In the genomic region with DNA sequence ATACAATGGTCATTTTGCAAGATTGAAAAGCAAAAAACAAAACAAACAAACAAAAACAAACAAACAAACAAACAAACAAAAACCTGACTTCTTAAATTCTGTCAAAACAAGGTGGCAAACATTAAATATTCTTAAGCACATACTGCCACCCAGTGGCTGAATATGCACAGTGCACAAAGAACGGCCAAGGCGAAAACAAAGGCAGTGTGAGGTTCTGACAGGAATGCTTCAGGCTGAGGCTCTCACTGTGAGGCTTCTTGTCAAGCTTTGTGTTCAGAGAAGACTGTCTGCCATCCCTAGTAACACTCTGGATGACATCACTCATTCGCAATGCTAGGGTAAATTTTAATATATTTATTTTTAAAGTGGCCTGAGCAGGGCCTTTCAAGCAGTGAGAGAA, we compare ENCODE assay signal across 8 mouse cellular contexts. TPM values are rescaled to one million over a fixed set of nuclear protein-coding genes. Genes with fewer than 3 reads are reported as not detected.
DNase-seq lines count a peak whose midpoint lies in the region; ATAC-seq and TF ChIP-seq lines count a peak whose summit lies in the region.

No protein-coding gene starts in this region.

- no peaks in the 10 kb centered on the region for H3K4me1 ChIP-seq in MEL (ENCODE audit: control insufficient read depth in 1 of 2, insufficient read depth in 2 of 2, low read length in 2 of 2)
- H3K4me1 ChIP-seq in intestine, embryonic 16.5 days (ENCODE audit: control insufficient read depth, insufficient read depth, low read length): no peaks in the 10 kb centered on the region

- no peak overlapping the region for H3K9ac ChIP-seq in MEL (ENCODE audit: control insufficient read depth, low read depth, low read length, poor library complexity, severe bottlenecking)
- H3K9ac ChIP-seq in intestine, embryonic 16.5 days (ENCODE audit: low read depth, low read length): no peak overlapping the region

- H3K27ac ChIP-seq in MEL (ENCODE audit: control insufficient read depth, low read depth, low read length): no peak overlapping the region
- H3K27ac ChIP-seq in intestine, embryonic 16.5 days (ENCODE audit: low read length): no peak overlapping the region

- peak; percentile 65 to 88 (median 67) for TF ChIP-seq CTCF in MEL (IDR thresholded peaks at IDR 0.05 in 2 of 3, conservative IDR thresholded peaks at IDR 0.05 in 1 of 3; ENCODE audit: control insufficient read depth in 1 of 3, insufficient read depth in 1 of 3, low read depth in 2 of 3, low read length in 3 of 3, poor library complexity in 1 of 3, severe bottlenecking in 1 of 3)

- no peak overlapping the region for H3K4me2 ChIP-seq in intestine, embryonic 16.5 days (ENCODE audit: low read depth, low read length)

- no peak overlapping the region for H3K4me3 ChIP-seq in MEL (ENCODE audit: control insufficient read depth in 1 of 2, insufficient read depth in 1 of 2, low read depth in 2 of 2, low read length in 2 of 2)
- no peak overlapping the region for H3K4me3 ChIP-seq in intestine, embryonic 16.5 days (ENCODE audit: low read length)

- peak; percentile 35 for DNase-seq in 3134 (ENCODE audit: extremely low read depth, insufficient read length, low spot score)
- peak; percentile 55 for DNase-seq in MEL (ENCODE audit: low read depth, low spot score)
- DNase-seq in cerebellum, adult 11 months: peak; percentile 56
- peak; percentile 72 for DNase-seq in forelimb bud, embryonic 11.5 days (ENCODE audit: low read depth, low spot score)
- DNase-seq in left cerebral cortex, postnatal 25 days (ENCODE audit: low spot score in 2 of 2): peak; percentile 73 to 81
- DNase-seq in splenic B cell, adult 2 months (ENCODE audit: low read depth, low spot score): peak; percentile 72

- TF ChIP-seq RAD21 in MEL (IDR thresholded peaks at IDR 0.05; ENCODE audit: low read depth, low read length): peak; percentile 91

- no peak for TF ChIP-seq POLR2A in MEL (IDR thresholded peaks at IDR 0.05; ENCODE audit: control insufficient read depth in 1 of 2, insufficient read depth in 1 of 2, low read depth in 1 of 2, low read length in 2 of 2, poor library complexity in 1 of 2)

- TF ChIP-seq EP300 in MEL (IDR thresholded peaks at IDR 0.05; ENCODE audit: low read depth in 1 of 2, low read length in 2 of 2): no peak

- no peaks in the 10 kb centered on the region for H3K79me2 ChIP-seq in MEL (ENCODE audit: control insufficient read depth, insufficient read depth, low read length, poor library complexity)

- intact Hi-C loops in left cerebral cortex, postnatal 25 days (cut with DNase I): loop anchor here (1.0 to 5.0 kb wide), 2 partner anchors 534 to 890 kb away; no protein-coding TSS in a partner anchor

- no peaks in the 10 kb centered on the region for H3K9me3 ChIP-seq in MEL (replicated peaks; ENCODE audit: insufficient read depth, low read length)
- H3K9me3 ChIP-seq in intestine, embryonic 16.5 days (ENCODE audit: control insufficient read depth, low read length): no peaks in the 10 kb centered on the region

- H3K36me3 ChIP-seq in MEL (ENCODE audit: control insufficient read depth in 1 of 2, insufficient read depth in 2 of 2, low read length in 2 of 2): no peaks in the 10 kb centered on the region
- H3K36me3 ChIP-seq in intestine, embryonic 16.5 days (ENCODE audit: control insufficient read depth, insufficient read depth, low read length): no peaks in the 10 kb centered on the region
- no peaks in the 10 kb centered on the region for H3K36me3 ChIP-seq in splenic B cell, adult 2 months (ENCODE audit: control insufficient read depth, insufficient read depth, low read length, poor library complexity, severe bottlenecking)

- 8% methylated on average over 3 of the region's 3 CpGs for WGBS in intestine, embryonic 16.5 days

- ATAC-seq in intestine, embryonic 16.5 days: peak; percentile 49; the same call in 1 of the 2 replicates
- ATAC-seq in monocyte, adult 5-6 weeks (replicated peaks; ENCODE audit: insufficient number of reproducible peaks, low FRiP score, low TSS enrichment, poor library complexity, severe bottlenecking): peak; percentile 71

- H3K27me3 ChIP-seq in MEL (ENCODE audit: control insufficient read depth in 1 of 2, insufficient read depth in 2 of 2, low read length in 2 of 2): no peaks in the 10 kb centered on the region; a peak in 2 of 4 replicates
- H3K27me3 ChIP-seq in intestine, embryonic 16.5 days (replicated peaks; ENCODE audit: control insufficient read depth, insufficient read depth, low read length): no peaks in the 10 kb centered on the region
- H3K27me3 ChIP-seq in splenic B cell, adult 2 months (ENCODE audit: control insufficient read depth, insufficient read depth, low read length, poor library complexity, severe bottlenecking): no peaks in the 10 kb centered on the region

TF ChIP-seq in MEL, 35 proteins besides CTCF, POLR2A, EP300 and RAD21:
- no peak for TF ChIP-seq MYB (IDR thresholded peaks at IDR 0.05; ENCODE audit: low read depth, low read length)
- no peak for TF ChIP-seq KAT2A (conservative IDR thresholded peaks at IDR 0.05; ENCODE audit: low read depth, low read length)
- no peak for TF ChIP-seq NELFE (IDR thresholded peaks at IDR 0.05; ENCODE audit: low read depth, low read length)
- no peak for TF ChIP-seq MAFK (IDR thresholded peaks at IDR 0.05; ENCODE audit: borderline replicate concordance, low read depth, low read length)
- TF ChIP-seq MEF2A (IDR thresholded peaks at IDR 0.05; ENCODE audit: extremely low read depth, insufficient replicate concordance, low read depth, low read length, poor library complexity, severe bottlenecking): no peak
- TF ChIP-seq SMC3 (IDR thresholded peaks at IDR 0.05; ENCODE audit: low read depth, low read length): peak; percentile 86
- TF ChIP-seq ZNF384 (IDR thresholded peaks at IDR 0.05; ENCODE audit: low read depth, low read length): no peak
- no peak for TF ChIP-seq USF1 (IDR thresholded peaks at IDR 0.05; ENCODE audit: low read depth, low read length)
- TF ChIP-seq POLR2AphosphoS2 (IDR thresholded peaks at IDR 0.05; ENCODE audit: low read length): no peak
- no peak for TF ChIP-seq GABPA (IDR thresholded peaks at IDR 0.05; ENCODE audit: low read depth, low read length)
- no peak for TF ChIP-seq JUND (IDR thresholded peaks at IDR 0.05; ENCODE audit: low read depth, low read length)
- no peak for TF ChIP-seq MXI1 (IDR thresholded peaks at IDR 0.05; ENCODE audit: low read depth, low read length)
- no peak for TF ChIP-seq CHD2 (IDR thresholded peaks at IDR 0.05; ENCODE audit: low read length)
- no peak for TF ChIP-seq TAL1 (IDR thresholded peaks at IDR 0.05; ENCODE audit: low read length)
- no peak for TF ChIP-seq MAX (IDR thresholded peaks at IDR 0.05; ENCODE audit: low read length)
- TF ChIP-seq ZC3H11A (IDR thresholded peaks at IDR 0.05; ENCODE audit: low read depth, low read length): peak; percentile 81
- no peak for TF ChIP-seq MAZ (IDR thresholded peaks at IDR 0.05; ENCODE audit: low read depth, low read length)

RNA-seq across cellular contexts. Expression of gene Ccdc122, which starts 24.8 kb away (rescaled TPM):
- total RNA-seq in MEL (2012; rRNA removed): not detected in 2 replicates
- polyA plus RNA-seq in MEL (2012; ENCODE audit: insufficient read depth in 1 of 2, insufficient read length in 2 of 2, low read depth in 1 of 2, low replicate concordance in 2 of 2, missing spikeins in 1 of 2): not detected
- polyA plus RNA-seq in intestine, embryonic 16.5 days (2015; fragmentation: Nextera tagmentation; extraction: Ambion mirVana): 2.9 and 3.8 TPM in 2 replicates
- under 1 TPM; 0.94 to 0.99 TPM for total RNA-seq in left cerebral cortex, postnatal 25 days (2021)
- total RNA-seq in monocyte, adult 5-6 weeks (2017): 3.9 to 7.9 TPM (median 5.3 TPM) in 3 replicates

RNA-seq across cellular contexts. Expression of gene Lacc1, which starts 24.9 kb away (rescaled TPM):
- not detected in 2 replicates for total RNA-seq in MEL (2012; rRNA removed)
- not detected for polyA plus RNA-seq in MEL (2012; ENCODE audit: insufficient read depth in 1 of 2, insufficient read length in 2 of 2, low read depth in 1 of 2, low replicate concordance in 2 of 2, missing spikeins in 1 of 2)
- 8.8 and 9.1 TPM in 2 replicates for polyA plus RNA-seq in intestine, embryonic 16.5 days (2015; fragmentation: Nextera tagmentation; extraction: Ambion mirVana)
- total RNA-seq in left cerebral cortex, postnatal 25 days (2021): 1 to 10 TPM; 3.3 to 4.8 TPM
- 29.6 to 36.6 TPM (median 36.2 TPM) in 3 replicates for total RNA-seq in monocyte, adult 5-6 weeks (2017)
